Mouse (Mus musculus) ES-E14 (cell line): ENCODE measurements at regions not wholly inside any gene's neighbourhood (a gene's known extent, or its start where the extent isn't known, plus 50 kb on each side); places are given as distances from the start of the nearest gene placed in this dataset.

Source experiments
- CHD2 ChIP-seq: IDR thresholded peaks from 2 replicates; pipeline ENCODE4 v1.6.1; 2014; ENCODE audit warnings: mild to moderate bottlenecking, low read depth, low read length, inconsistent platforms
- HCFC1 ChIP-seq: IDR thresholded peaks from 2 replicates; pipeline ENCODE4 v1.6.1; 2012; ENCODE audit warnings: low read length, inconsistent platforms, borderline replicate concordance; ENCODE audit not compliant: insufficient read depth
- MAFK ChIP-seq: IDR thresholded peaks from 2 replicates; pipeline ENCODE4 v1.6.1; 2014; ENCODE audit warnings: mild to moderate bottlenecking, low read depth, low read length, inconsistent platforms; ENCODE audit not compliant: insufficient read depth
- ZC3H11A ChIP-seq: IDR thresholded peaks from 2 replicates; pipeline ENCODE4 v1.6.1; 2012; ENCODE audit warnings: low read depth, mild to moderate bottlenecking, inconsistent platforms, low read length, borderline replicate concordance
- ZNF384 ChIP-seq: IDR thresholded peaks from 2 replicates; pipeline ENCODE4 v1.6.1; 2012; ENCODE audit warnings: low read depth, low read length, inconsistent platforms

- TF ChIP-seq ZC3H11A (no peak), HCFC1 (no peak), CHD2 (no peak), MAFK (no peak), ZNF384 (no peak)
Measured at GRCm38 (mm10) chr1:91615396-91615795, 75.1 kb downstream of the Asb1 start.
